Mouse (Mus musculus): ENCODE measurements at regions not wholly inside any gene's neighbourhood (a gene's known extent, or its start where the extent isn't known, plus 50 kb on each side); places are given as distances from the start of the nearest gene placed in this dataset.
A peak's percentile ranks its signal among the peaks of the same experiment; 100 is the strongest.

DNA sequence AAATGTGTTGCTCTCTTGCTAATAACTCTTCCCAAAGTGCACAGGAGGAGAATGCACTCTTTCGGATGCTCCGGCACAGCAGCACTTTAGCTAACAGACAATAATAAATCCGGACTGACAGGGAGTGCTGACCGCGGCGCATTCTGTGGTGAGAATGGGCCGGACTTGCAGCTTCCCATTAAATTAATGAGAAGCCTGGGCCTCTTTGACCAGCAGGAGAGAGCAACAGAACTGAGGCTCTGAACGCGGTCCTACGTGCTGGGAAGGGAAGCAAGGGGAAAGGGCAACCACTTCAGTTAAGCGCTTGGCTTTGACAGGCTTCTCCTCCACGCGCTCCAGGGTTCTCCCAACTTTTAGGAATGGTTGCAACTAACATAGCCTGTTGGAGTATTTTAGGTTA is 117.2 kb upstream of the Usp25 start:
- no peak overlapping the region for H3K4me2 ChIP-seq
- no peak for ATAC-seq (ENCODE audit: insufficient number of reproducible peaks, low FRiP score, low TSS enrichment, low read depth)
- H3K36me3 ChIP-seq, result no peaks in the 10 kb centered on the region
- WGBS, result 12% methylated on average over 13 of the region's 13 CpGs
- H3K27ac ChIP-seq, result no peak overlapping the region
- H3K9me3 ChIP-seq, result no peaks in the 10 kb centered on the region
- H3K27me3 ChIP-seq, result no peaks in the 10 kb centered on the region
- no peak overlapping the region for H3K4me3 ChIP-seq
- H3K9ac ChIP-seq, result no peak overlapping the region
- 0 out of 2 replicates have a peak, but pooled peaks cover 5% of the 10 kb centered on the region for H3K4me1 ChIP-seq

DNA sequence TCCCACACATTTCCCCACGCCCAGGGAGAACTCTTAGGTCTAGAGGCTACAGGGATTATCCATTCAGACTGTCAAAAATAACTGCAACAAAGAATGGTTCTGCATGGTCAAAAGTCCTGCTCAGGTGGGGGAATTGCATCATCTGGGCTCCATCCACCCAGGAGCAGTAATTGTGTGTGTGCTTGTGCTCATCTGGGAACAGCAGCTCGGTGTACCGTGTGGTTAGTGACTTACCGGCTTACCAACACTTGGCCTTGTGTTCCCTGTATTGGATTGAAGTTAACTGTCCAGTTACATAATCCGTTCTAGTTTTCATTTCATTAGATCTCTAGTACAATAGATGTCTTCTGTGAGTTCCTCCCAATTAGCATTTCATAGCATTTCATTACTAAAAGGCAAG is 117.7 kb upstream of the Usp25 start:
- no peak for ATAC-seq (ENCODE audit: insufficient number of reproducible peaks, low FRiP score, low TSS enrichment, low read depth)
- H3K9ac ChIP-seq, result no peak overlapping the region
- H3K36me3 ChIP-seq, result no peaks in the 10 kb centered on the region
- no peaks in the 10 kb centered on the region for H3K27me3 ChIP-seq
- H3K27ac ChIP-seq, result no peak overlapping the region
- no peak overlapping the region for H3K4me3 ChIP-seq
- H3K9me3 ChIP-seq, result no peaks in the 10 kb centered on the region
- WGBS, result 51% methylated on average over 5 of the region's 5 CpGs
- no peak overlapping the region for H3K4me2 ChIP-seq
- 0 out of 2 replicates have a peak, but pooled peaks cover 5% of the 10 kb centered on the region for H3K4me1 ChIP-seq

DNA sequence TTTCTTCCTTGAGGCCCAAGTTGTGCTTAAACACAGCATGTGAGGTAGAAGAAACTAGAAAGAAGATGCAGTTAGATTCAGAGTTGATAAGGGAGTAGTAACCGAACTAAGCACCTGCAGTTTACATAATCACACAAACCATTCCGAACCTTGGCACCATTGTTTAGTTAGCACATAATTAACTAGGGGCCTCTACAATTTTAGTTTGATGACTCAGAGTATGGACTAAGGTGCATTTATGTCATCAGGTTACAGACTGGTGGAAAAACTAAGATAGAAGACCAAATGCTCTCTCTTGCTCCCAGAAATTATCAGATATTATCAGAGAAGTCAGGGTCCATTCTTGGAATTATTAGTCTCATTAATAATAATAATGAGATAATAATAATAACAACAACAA is 134.9 kb upstream of the Usp25 start:
- Histone ChIP-seq H3K36me3 (no peaks in the 10 kb centered on the region), H3K9me3 (no peaks in the 10 kb centered on the region), H3K27me3 (no peaks in the 10 kb centered on the region), H3K4me1 (no peaks in the 10 kb centered on the region), H3K4me3 (no peak overlapping the region), H3K27ac (no peak overlapping the region), H3K9ac (no peak overlapping the region), H3K4me2 (no peak overlapping the region)
- WGBS, result 71% methylated on average over 2 of the region's 2 CpGs
- ATAC-seq (ENCODE audit: insufficient number of reproducible peaks, low FRiP score, low TSS enrichment, low read depth), result no peak

DNA sequence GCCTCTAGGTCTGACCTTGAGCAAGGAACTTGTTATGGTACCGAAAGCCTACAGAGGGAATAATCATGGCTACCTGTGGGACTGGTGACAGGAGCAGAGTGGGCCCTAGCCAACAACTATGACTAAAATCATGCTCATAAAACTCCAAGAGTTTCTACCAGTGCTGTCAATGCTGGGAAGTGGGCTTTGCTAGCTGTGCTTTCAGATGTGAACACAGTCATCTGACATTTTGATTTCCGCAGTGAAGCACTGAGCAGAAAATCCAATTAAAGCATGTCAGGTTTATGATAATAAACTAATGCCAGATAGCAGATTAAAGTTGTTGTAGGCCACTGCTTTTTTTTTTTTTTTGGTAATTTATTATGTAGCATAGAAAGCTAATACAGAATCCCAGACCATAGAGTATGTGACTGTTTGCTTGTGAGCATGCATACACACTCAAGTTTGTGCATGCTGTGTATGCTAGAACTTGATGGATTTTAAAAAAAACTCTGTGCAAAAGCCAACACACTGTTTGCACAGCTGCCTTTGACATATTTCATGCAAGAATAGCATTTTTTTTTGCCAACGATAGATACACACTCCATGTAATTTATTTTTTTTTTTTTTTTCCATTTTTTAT is 138.0 kb upstream of the Usp25 start:
- ATAC-seq (ENCODE audit: insufficient number of reproducible peaks, low FRiP score, low TSS enrichment, low read depth), result no peak
- H3K36me3 ChIP-seq, result no peaks in the 10 kb centered on the region
- no peak overlapping the region for H3K4me3 ChIP-seq
- 90% methylated on average over 3 of the region's 3 CpGs for whole genome bisulfite sequencing
- no peaks in the 10 kb centered on the region for H3K9me3 ChIP-seq
- H3K4me2 ChIP-seq, result no peak overlapping the region
- H3K4me1 ChIP-seq, result no peaks in the 10 kb centered on the region
- no peak overlapping the region for H3K27ac ChIP-seq
- no peaks in the 10 kb centered on the region for H3K27me3 ChIP-seq
- H3K9ac ChIP-seq, result no peak overlapping the region

DNA sequence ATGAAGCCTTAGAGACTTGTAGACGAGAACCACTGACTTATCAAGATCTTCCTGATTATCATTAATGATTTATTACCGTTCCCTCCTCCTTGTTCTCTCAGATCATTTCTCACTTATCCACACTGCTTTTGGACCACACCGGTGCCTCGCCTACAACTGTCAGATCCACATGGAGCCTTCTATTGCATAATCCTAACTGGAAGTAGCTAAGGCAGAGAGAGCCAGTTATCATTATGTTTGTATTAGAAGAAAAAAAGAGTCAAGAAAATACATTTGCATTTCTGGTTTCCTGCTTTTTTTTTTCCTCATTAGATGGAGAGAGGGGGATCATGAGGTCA is 147.1 kb upstream of the Usp25 start:
- Histone ChIP-seq H3K4me2 (no peak overlapping the region), H3K9ac (no peak overlapping the region), H3K36me3 (no peaks in the 10 kb centered on the region), H3K27me3 (no peaks in the 10 kb centered on the region), H3K4me1 (no peaks in the 10 kb centered on the region), H3K9me3 (no peaks in the 10 kb centered on the region), H3K27ac (no peak overlapping the region), H3K4me3 (no peak overlapping the region)
- 32% methylated on average over 4 of the region's 4 CpGs for WGBS
- ATAC-seq (ENCODE audit: insufficient number of reproducible peaks, low FRiP score, low TSS enrichment, low read depth), result peak; percentile 24; the same call in 1 of the 2 replicates

DNA sequence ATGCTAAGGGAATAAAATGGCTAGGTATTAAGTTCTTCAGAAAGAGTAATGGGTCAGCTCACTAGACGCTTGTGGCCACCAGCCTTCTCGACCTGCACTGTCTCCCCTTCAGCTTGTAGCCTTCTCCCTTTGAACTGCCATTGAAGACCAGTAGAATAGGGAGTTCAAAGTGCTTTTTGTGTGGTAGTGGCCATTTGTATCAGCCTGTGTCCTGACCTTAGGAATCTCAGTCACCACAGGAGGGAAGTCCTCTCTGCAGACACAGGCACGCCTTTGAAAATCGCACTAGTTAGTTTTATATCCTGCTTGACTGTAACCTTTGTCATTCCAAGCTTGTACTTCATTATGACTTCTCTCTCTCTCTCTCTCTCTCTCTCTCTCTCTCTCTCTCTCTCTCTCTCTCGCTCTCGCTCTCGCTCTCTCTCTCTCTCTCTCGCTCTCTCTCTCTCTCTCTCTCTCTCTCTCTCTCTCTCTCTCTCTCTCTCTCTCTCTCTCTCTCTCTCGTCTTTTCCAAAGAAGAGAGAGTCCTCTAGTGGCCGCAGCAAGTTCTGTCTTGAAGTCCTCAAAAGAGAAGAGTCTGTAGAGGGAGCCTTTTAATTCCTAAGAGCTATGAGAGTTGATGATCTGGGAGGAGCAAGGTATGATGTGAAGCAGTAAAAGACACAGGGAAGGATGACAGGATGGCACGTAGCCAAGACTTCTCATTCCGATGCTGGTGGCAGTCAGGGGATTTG is 147.6 kb upstream of the Usp25 start:
- H3K4me2 ChIP-seq, result peak overlapping the region; percentile 34
- H3K36me3 ChIP-seq, result no peaks in the 10 kb centered on the region
- H3K27ac ChIP-seq, result no peak overlapping the region
- 23% methylated on average over 7 of the region's 12 CpGs for WGBS
- no peaks in the 10 kb centered on the region for H3K9me3 ChIP-seq
- no peak overlapping the region for H3K9ac ChIP-seq
- no peaks in the 10 kb centered on the region for H3K4me1 ChIP-seq
- ATAC-seq (ENCODE audit: insufficient number of reproducible peaks, low FRiP score, low TSS enrichment, low read depth), result peak; percentile 10; the same call in 1 of the 2 replicates
- H3K27me3 ChIP-seq, result no peaks in the 10 kb centered on the region
- H3K4me3 ChIP-seq, result peak overlapping the region; percentile 13

DNA sequence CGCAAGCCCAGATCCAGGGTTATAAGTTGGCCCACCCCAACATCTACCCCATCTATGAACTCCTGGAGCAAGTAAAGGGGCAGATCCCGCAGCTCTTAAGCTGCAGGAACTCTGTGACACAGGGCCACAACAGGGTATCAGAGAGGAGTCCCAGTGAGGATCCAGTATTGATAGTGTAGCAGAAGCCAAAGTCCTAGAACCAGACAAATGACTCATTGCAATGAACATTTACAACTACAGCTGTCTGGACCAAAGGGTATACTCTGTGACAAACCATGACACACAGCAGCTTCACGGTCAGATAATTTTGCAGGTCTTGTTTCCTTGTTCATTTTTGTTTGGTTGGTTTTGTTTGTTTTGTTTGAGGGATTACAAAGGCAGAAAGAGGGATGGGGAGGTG is 149.1 kb upstream of the Usp25 start:
- Histone ChIP-seq H3K9ac (no peak overlapping the region), H3K27ac (no peak overlapping the region)
- WGBS, result 93% methylated on average over 3 of the region's 3 CpGs

DNA sequence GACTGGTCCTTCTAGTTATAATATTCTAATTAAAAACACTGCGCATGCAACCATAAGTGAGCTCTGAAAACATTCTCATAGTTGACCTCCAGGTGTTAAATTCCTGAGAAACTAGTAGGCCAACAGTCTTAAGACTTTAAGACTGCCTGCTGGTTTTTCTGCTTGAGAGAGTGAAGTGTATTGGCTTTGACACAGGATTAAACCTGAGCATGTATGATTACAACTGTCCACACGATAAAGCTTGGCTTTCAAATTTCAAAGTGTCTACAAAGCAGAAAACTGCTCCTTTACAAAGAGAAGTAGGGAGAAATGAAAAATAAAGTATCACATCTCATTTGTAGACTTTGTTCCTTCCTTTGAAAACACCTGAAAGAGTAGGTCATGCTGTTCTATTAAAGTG is 157.7 kb upstream of the Usp25 start:
- no peaks in the 10 kb centered on the region for H3K36me3 ChIP-seq
- no peaks in the 10 kb centered on the region for H3K27me3 ChIP-seq
- H3K27ac ChIP-seq, result no peak overlapping the region
- ATAC-seq (ENCODE audit: insufficient number of reproducible peaks, low FRiP score, low TSS enrichment, low read depth), result no peak
- WGBS, result 82% methylated on average over 2 of the region's 2 CpGs
- no peak overlapping the region for H3K4me3 ChIP-seq
- H3K4me2 ChIP-seq, result no peak overlapping the region
- no peak overlapping the region for H3K9ac ChIP-seq
- H3K4me1 ChIP-seq, result no peaks in the 10 kb centered on the region
- no peaks in the 10 kb centered on the region for H3K9me3 ChIP-seq

More for the DNA sequence above, 149.1 kb upstream of the Usp25 start:
- Histone ChIP-seq H3K4me3 (no peak overlapping the region), H3K36me3 (no peaks in the 10 kb centered on the region), H3K27me3 (no peaks in the 10 kb centered on the region), H3K4me1 (no peaks in the 10 kb centered on the region), H3K9me3 (no peaks in the 10 kb centered on the region), H3K4me2 (no peak overlapping the region)
- no peak for ATAC-seq (ENCODE audit: insufficient number of reproducible peaks, low FRiP score, low TSS enrichment, low read depth)

DNA sequence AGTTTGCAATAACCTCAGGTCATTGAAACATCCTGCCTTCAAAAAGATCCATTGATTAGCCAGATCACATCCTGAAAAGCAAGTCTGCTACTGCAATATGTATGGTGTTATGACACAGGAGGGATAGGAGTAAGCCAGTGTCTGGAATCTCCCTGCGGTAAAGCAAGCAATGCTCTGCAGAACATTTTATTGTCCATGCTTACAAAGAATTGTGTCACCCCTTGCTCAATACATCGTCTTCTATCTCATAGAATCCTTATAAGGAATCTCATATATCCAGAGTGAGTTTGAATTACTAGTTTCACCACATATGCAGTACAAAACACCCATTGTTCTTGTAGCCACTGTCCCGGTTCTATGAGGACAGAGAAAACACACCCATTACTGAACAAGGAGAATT is 162.1 kb upstream of the Usp25 start:
- Histone ChIP-seq H3K27me3 (no peaks in the 10 kb centered on the region), H3K9ac (no peak overlapping the region)
- WGBS, result 73% methylated on average over 3 of the region's 3 CpGs

DNA sequence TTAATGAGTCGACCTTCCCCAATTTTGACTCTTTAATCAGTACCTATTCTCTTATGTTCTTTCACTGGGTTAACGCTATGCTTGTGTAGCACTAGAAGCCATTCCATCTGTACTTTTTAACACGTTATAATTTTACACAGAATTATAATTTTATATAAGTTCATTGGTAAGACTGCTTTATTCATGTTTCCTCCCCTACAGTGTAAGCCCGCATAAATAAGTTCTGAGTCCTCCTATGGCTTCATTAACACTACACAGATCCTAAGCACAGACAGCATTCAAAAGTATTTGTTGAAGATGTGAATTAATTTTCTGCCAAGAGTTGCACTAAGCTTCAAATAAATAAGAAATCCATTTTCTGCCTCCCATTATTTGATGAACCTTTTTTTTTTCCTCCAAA is 176.1 kb upstream of the Usp25 start:
- Histone ChIP-seq H3K27ac (no peak overlapping the region), H3K4me1 (no peaks in the 10 kb centered on the region), H3K9me3 (no peaks in the 10 kb centered on the region), H3K9ac (no peak overlapping the region), H3K4me2 (no peak overlapping the region), H3K36me3 (no peaks in the 10 kb centered on the region), H3K27me3 (no peaks in the 10 kb centered on the region), H3K4me3 (no peak overlapping the region)
- no peak for ATAC-seq (ENCODE audit: insufficient number of reproducible peaks, low FRiP score, low TSS enrichment, low read depth)
- WGBS, result 73% methylated on average over 4 of the region's 4 CpGs

More for the DNA sequence above, 162.1 kb upstream of the Usp25 start:
- H3K4me1 ChIP-seq, result no peaks in the 10 kb centered on the region
- H3K4me3 ChIP-seq, result no peak overlapping the region
- no peak overlapping the region for H3K27ac ChIP-seq
- H3K9me3 ChIP-seq, result no peaks in the 10 kb centered on the region
- no peak for ATAC-seq (ENCODE audit: insufficient number of reproducible peaks, low FRiP score, low TSS enrichment, low read depth)
- H3K36me3 ChIP-seq, result no peaks in the 10 kb centered on the region
- no peak overlapping the region for H3K4me2 ChIP-seq

DNA sequence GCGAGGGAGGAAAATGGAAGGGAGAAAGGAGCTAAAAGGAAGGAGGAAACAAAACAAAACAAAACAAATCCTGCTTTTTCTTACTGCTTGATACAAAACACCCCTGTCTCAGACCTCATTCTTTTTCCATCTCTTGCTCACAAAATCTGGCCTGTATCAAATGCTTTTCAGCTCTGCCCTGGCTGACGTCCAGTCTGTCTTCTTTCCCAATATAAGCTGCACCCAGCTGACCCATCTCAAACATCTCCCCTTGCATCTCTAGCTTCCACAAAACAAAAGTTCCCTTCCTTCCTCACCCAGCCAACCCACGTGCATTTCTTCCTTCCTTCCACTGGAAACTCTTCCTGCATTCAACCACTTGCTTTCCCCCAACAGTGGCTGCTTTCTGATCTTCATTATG is 183.1 kb upstream of the Usp25 start:
- WGBS, result 37% methylated on average over 3 of the region's 3 CpGs
- no peaks in the 10 kb centered on the region for H3K27me3 ChIP-seq

DNA sequence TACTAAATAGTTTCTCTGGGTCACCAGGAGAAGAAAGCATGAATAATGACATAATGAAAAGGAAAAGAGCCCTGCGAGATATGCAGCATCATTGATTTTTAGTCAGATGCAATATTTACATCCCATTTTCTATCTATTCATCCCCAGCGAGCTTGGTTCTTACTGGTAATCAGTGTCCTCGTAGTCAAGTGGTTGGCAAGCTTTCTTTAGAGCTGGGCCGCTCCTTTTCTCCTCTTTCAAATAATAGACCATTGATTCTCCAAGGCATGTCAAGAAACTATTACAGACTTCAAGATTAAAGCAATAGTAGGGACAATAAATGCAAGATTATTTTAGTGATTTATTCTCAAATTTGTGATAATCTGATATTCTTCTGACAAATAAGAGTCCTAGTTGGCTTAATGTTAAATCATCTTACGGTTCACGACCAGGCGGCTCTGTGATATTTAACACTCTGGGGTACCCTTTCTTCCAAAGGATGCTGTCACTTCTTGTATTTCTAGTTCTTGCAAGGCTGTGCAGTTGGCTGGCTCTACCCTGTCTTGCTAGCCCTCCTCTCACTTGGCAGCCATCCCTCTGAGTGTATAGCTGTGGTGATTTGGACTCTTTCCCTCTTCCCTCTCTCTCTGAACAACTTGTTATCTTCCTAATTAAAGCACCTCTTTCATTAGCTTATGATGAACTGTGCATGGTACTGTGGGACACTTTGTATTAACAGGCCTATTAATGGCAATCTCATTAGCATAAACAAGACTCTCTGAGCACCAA is 185.6 kb upstream of the Usp25 start:
- H3K4me3 ChIP-seq, result no peak overlapping the region
- no peak overlapping the region for H3K27ac ChIP-seq
- H3K9ac ChIP-seq, result no peak overlapping the region
- H3K27me3 ChIP-seq, result no peaks in the 10 kb centered on the region
- H3K4me1 ChIP-seq, result no peaks in the 10 kb centered on the region
- 90% methylated on average over 7 of the region's 7 CpGs for WGBS
- H3K4me2 ChIP-seq, result no peak overlapping the region
- no peak for ATAC-seq (ENCODE audit: insufficient number of reproducible peaks, low FRiP score, low TSS enrichment, low read depth)
- no peaks in the 10 kb centered on the region for H3K36me3 ChIP-seq
- no peaks in the 10 kb centered on the region for H3K9me3 ChIP-seq

More for the DNA sequence above, 183.1 kb upstream of the Usp25 start:
- no peak overlapping the region for H3K27ac ChIP-seq
- no peaks in the 10 kb centered on the region for H3K36me3 ChIP-seq
- no peaks in the 10 kb centered on the region for H3K9me3 ChIP-seq
- H3K9ac ChIP-seq, result no peak overlapping the region
- H3K4me1 ChIP-seq, result no peaks in the 10 kb centered on the region
- H3K4me2 ChIP-seq, result no peak overlapping the region
- no peak for ATAC-seq (ENCODE audit: insufficient number of reproducible peaks, low FRiP score, low TSS enrichment, low read depth)
- H3K4me3 ChIP-seq, result no peak overlapping the region

Measured in limb, embryonic 15.5 days (tissue).